Mouse (Mus musculus) left cerebral cortex, postnatal 25 days (tissue): ENCODE data around the gene Defb28. TPM values are rescaled to one million over a fixed set of nuclear protein-coding genes. Genes with fewer than 3 reads are reported as not detected.

Experiments used
- DNase-seq, 2 experiments: peaks; one replicate each; pipeline ENCODE4 v3.0.0; 2022; ENCODE audit warnings: low spot score in 2 of 2, mixed read lengths in 1 of 2
- intact Hi-C: fragments of 180-260 bp; cut with DNase I; formaldehyde crosslinking; loops from one replicate; pipeline ENCODE4 v1.15.1; 2025
- total RNA-seq, 2 experiments: library from RNA; stranded (reverse); gene quantifications; 2 replicates each; pipeline ENCODE4 v1.2.3; 2021

The Defb28 gene
- total RNA-seq: not detected

GRCm38 (mm10) chr2:152517981-152518380 lies at the start of gene Defb28:
Gene Defb28, plus strand, starts transcription at chr2:152518255.
- no peak for DNase-seq
- intact Hi-C loops: no loop called here

GRCm38 (mm10) chr2:152470973-152471372 lies 47.1 kb upstream of the Defb28 start:
- intact Hi-C loops: no loop called here
- peak; percentile 63 to 65 for DNase-seq

- intact Hi-C loops: loop anchor here (1.0 kb wide), 1 partner anchor 72 kb away; no protein-coding TSS in a partner anchor
- DNase-seq: no peak
These were observed 45.6 kb upstream of the Defb28 start for GRCm38 (mm10) chr2:152472434-152472833.

- DNase-seq: no peak
- intact Hi-C loops: no loop called here
These were observed 41.3 kb upstream of the Defb28 start, which contains the start of gene Defb20 for GRCm38 (mm10) chr2:152476763-152477162. Gene Defb20, plus strand, starts transcription at chr2:152477063.

GRCm38 (mm10) chr2:152480881-152481280 lies 37.2 kb upstream of the Defb28 start:
- no peak for DNase-seq
- intact Hi-C loops: no loop called here

- intact Hi-C loops: no loop called here
- DNase-seq: no peak
These were observed 36.3 kb upstream of the Defb28 start for GRCm38 (mm10) chr2:152481726-152482125.

GRCm38 (mm10) chr2:152487024-152487423 lies 31.0 kb upstream of the Defb28 start:
- intact Hi-C loops: no loop called here
- DNase-seq: no peak

- intact Hi-C loops: no loop called here
- no peak for DNase-seq
These were observed 28.0 kb upstream of the Defb28 start, which contains the start of gene Defb22 for GRCm38 (mm10) chr2:152490038-152490437. Gene Defb22, minus strand, starts transcription at chr2:152490138.

GRCm38 (mm10) chr2:152493151-152493550 lies 24.9 kb upstream of the Defb28 start:
- no peak for DNase-seq
- intact Hi-C loops: no loop called here

- no peak for DNase-seq
- intact Hi-C loops: no loop called here
These were observed 20.0 kb upstream of the Defb28 start for GRCm38 (mm10) chr2:152498020-152498419.

GRCm38 (mm10) chr2:152500204-152500862 lies 17.7 kb upstream of the Defb28 start:
- no peak for DNase-seq
- intact Hi-C loops: no loop called here

GRCm38 (mm10) chr2:152500863-152501229 lies 17.2 kb upstream of the Defb28 start:
- intact Hi-C loops: no loop called here

GRCm38 (mm10) chr2:152503950-152504349 lies 14.1 kb upstream of the Defb28 start:
- intact Hi-C loops: no loop called here

More at GRCm38 (mm10) chr2:152500863-152501229, 17.2 kb upstream of the Defb28 start:
- DNase-seq: no peak

GRCm38 (mm10) chr2:152511592-152511991 lies 6.5 kb upstream of the Defb28 start, which contains the start of gene Defb26:
Gene Defb26, minus strand, starts transcription at chr2:152511692.
- DNase-seq: no peak
- intact Hi-C loops: no loop called here

More at GRCm38 (mm10) chr2:152503950-152504349, 14.1 kb upstream of the Defb28 start:
- DNase-seq: no peak

- intact Hi-C loops: no loop called here
- no peak for DNase-seq
These were observed 2.0 kb upstream of the Defb28 start for GRCm38 (mm10) chr2:152516084-152516483.

- DNase-seq: no peak
- intact Hi-C loops: loop anchor here (5.0 to 10.0 kb wide), 2 partner anchors 88 to 155 kb away; no protein-coding TSS in a partner anchor
These were observed 22.1 kb downstream of the Defb28 start, which contains the start of gene Defb29 for GRCm38 (mm10) chr2:152539944-152540710. Gene Defb29, minus strand, starts transcription at chr2:152540098.

GRCm38 (mm10) chr2:152541979-152542378 lies 23.9 kb downstream of the Defb28 start:
- intact Hi-C loops: loop anchor here (5.0 to 10.0 kb wide), 2 partner anchors 90 to 157 kb away; no protein-coding TSS in a partner anchor
- no peak for DNase-seq

- no peak for DNase-seq
These were observed 24.8 kb downstream of the Defb28 start for GRCm38 (mm10) chr2:152542897-152543296.

GRCm38 (mm10) chr2:152543478-152543877 lies 25.4 kb downstream of the Defb28 start:
- no peak for DNase-seq
- intact Hi-C loops: loop anchor here (5.0 to 10.0 kb wide), 2 partner anchors 91 to 159 kb away; no protein-coding TSS in a partner anchor

More at GRCm38 (mm10) chr2:152542897-152543296, 24.8 kb downstream of the Defb28 start:
- intact Hi-C loops: loop anchor here (5.0 to 10.0 kb wide), 2 partner anchors 91 to 158 kb away; no protein-coding TSS in a partner anchor

GRCm38 (mm10) chr2:152544691-152545090 lies 26.6 kb downstream of the Defb28 start:
- intact Hi-C loops: loop anchor here (1.0 to 10.0 kb wide), 3 partner anchors 72 to 160 kb away; no protein-coding TSS in a partner anchor
- DNase-seq: peak; percentile 63 to 85
